In the genomic region with DNA sequence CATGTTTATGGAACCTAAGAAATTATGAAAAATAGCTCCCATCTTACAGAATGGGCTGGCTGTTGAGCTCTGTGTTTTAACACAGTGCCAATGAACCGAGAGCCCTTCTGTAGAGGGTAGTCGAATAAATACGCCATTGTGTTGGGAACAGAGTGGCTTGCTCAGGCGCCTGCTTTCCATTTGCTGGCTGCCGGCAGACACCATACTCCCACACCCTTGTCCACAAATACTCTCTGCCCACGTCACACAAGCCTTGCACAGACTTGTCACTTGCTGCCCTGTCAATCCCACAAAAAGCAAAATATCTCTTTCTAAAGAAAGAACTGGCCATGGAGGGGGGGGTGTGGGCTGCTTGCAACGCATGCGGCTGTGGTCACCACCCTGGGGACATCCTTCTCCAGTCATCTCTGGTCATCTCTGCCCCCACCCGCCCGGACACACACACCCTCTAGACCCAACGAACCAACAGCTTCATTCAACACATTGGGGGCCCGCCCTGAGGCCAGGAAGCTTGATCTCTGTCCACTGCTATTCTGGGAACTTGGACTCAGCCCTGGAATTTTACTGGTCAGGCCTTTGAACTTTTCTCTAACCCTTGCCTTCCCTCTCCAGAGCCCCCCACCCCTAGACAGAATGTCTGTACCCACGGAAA, we compare ENCODE assay signal across 10 mouse cellular contexts.
DNase-seq lines count a peak whose midpoint lies in the region; ATAC-seq lines count a peak whose summit lies in the region.
"Had no signal": no experiment of that assay in that cellular context is flagged by ENCODE, and none has a peak within 500 bp of the region (broad histone marks: within the 10 kb centered on the region; RNA-seq: fewer than 3 reads in every experiment).

No protein-coding gene starts in this region.

- ATAC-seq in heart, embryonic 12.5 days (ENCODE audit: insufficient number of reproducible peaks, low FRiP score): no peak
- ATAC-seq in midbrain, embryonic 13.5 days: no peak

- H3K4me1 ChIP-seq in heart, embryonic 12.5 days (replicated peaks): peaks cover 47% of the 10 kb centered on the region
- H3K4me1 ChIP-seq in midbrain, embryonic 13.5 days (replicated peaks): peaks cover 24% of the 10 kb centered on the region

- H3K27ac ChIP-seq in heart, embryonic 12.5 days (ENCODE audit: poor library complexity, severe bottlenecking): peak overlapping the region; percentile 28
- no peak overlapping the region for H3K27ac ChIP-seq in midbrain, embryonic 13.5 days
- H3K27ac ChIP-seq: lung, embryonic 15.5 days had no signal

- no peaks in the 10 kb centered on the region for H3K9me3 ChIP-seq in heart, embryonic 12.5 days (replicated peaks)
- no peaks in the 10 kb centered on the region for H3K9me3 ChIP-seq in midbrain, embryonic 13.5 days
- H3K9me3 ChIP-seq: lung, embryonic 15.5 days had no signal

- H3K27me3 ChIP-seq in heart, embryonic 12.5 days (replicated peaks): 0 out of 2 replicates have a peak, but pooled peaks cover 6% of the 10 kb centered on the region
- peaks cover 52% of the 10 kb centered on the region for H3K27me3 ChIP-seq in midbrain, embryonic 13.5 days

- H3K9ac ChIP-seq in heart, embryonic 12.5 days: 0 out of 2 replicates have a peak overlapping the region, but pooled peaks have one; percentile 23
- H3K9ac ChIP-seq in midbrain, embryonic 13.5 days (replicated peaks): no peak overlapping the region
- H3K9ac ChIP-seq: lung, embryonic 15.5 days had no signal

- WGBS in heart, embryonic 12.5 days: 36% methylated on average over 13 of the region's 13 CpGs
- 80% methylated on average over 13 of the region's 13 CpGs for WGBS in midbrain, embryonic 13.5 days

- DNase-seq in gastrocnemius, postnatal 25 days: peak; percentile 44
- no peak for DNase-seq in gastrocnemius, postnatal 4 days (ENCODE audit: low spot score in 2 of 2)
- DNase-seq in Muller cell, postnatal 12 days (ENCODE audit: inconsistent ontology term): peak; percentile 17
- DNase-seq in left cerebral cortex, postnatal 14 days (ENCODE audit: low spot score in 2 of 2): peak; percentile 63 to 76
- DNase-seq in spleen, postnatal 10 days (ENCODE audit: low spot score in 2 of 2): no peak
- DNase-seq in thymus, postnatal 0 days (ENCODE audit: low spot score): no peak
- DNase-seq: thymus, postnatal 14 days had no signal

- no peak overlapping the region for H3K4me3 ChIP-seq in heart, embryonic 12.5 days
- H3K4me3 ChIP-seq in midbrain, embryonic 13.5 days (replicated peaks): no peak overlapping the region
- H3K4me3 ChIP-seq: lung, embryonic 15.5 days had no signal

- no peaks in the 10 kb centered on the region for H3K36me3 ChIP-seq in heart, embryonic 12.5 days
- no peaks in the 10 kb centered on the region for H3K36me3 ChIP-seq in midbrain, embryonic 13.5 days
- H3K36me3 ChIP-seq: lung, embryonic 15.5 days had no signal

- peak overlapping the region; percentile 32 for H3K4me2 ChIP-seq in heart, embryonic 12.5 days
- no peak overlapping the region for H3K4me2 ChIP-seq in midbrain, embryonic 13.5 days (replicated peaks)
- H3K4me2 ChIP-seq: lung, embryonic 15.5 days had no signal

- intact Hi-C loops in left cerebral cortex, postnatal 14 days (cut with DNase I): no loop called here

Comparison
In these comparisons a context has a peak if more than half of its experiments do, and no peak if none do; other contexts are left out.
1. DNase-seq: peak in gastrocnemius, postnatal 25 days (single experiment), Muller cell, postnatal 12 days (single experiment) and left cerebral cortex, postnatal 14 days (2 of 2); none in gastrocnemius, postnatal 4 days (0 of 2), spleen, postnatal 10 days (0 of 2) and thymus, postnatal 0 days (single experiment).